Mouse (Mus musculus): Measurements from ENCODE around the gene Ccdc39.

Ccdc39 gene

GRCm38 (mm10) chr3:33843801-33844632, at the start of gene Ccdc39:
TSS of gene Ccdc39 (minus strand) at chr3:33844310.
- DNase-seq (ENCODE audit: low spot score) = peak; percentile 72

DNA sequence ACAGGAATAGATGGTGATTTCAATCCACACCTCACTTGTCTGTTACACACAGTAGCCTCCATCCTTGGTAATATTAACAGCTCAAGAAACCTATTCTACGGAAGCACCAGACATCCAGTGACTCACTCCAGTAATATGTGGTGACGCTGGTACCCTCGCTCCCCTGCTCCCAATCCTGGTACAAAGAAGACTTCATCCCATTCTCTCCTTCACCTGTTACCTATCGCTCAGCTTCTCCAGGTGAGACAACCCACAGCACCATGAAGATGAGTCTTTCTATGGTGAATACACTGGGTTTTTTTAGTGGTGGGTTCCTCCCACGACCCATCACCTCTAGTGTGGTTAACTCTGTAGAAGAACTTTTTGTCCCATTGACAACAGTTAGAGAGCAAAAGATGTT, 49.3 kb upstream of the Ccdc39 start:
- no peak for DNase-seq (ENCODE audit: low spot score)

GRCm38 (mm10) chr3:33887438-33887837, 43.3 kb upstream of the Ccdc39 start:
- DNase-seq (ENCODE audit: low spot score) = no peak

- DNase-seq (ENCODE audit: low spot score) = no peak
Observed at GRCm38 (mm10) chr3:33883105-33883504, 39.0 kb upstream of the Ccdc39 start.

- no peak for DNase-seq (ENCODE audit: low spot score)
Observed at GRCm38 (mm10) chr3:33882695-33883094, 38.6 kb upstream of the Ccdc39 start.

DNA sequence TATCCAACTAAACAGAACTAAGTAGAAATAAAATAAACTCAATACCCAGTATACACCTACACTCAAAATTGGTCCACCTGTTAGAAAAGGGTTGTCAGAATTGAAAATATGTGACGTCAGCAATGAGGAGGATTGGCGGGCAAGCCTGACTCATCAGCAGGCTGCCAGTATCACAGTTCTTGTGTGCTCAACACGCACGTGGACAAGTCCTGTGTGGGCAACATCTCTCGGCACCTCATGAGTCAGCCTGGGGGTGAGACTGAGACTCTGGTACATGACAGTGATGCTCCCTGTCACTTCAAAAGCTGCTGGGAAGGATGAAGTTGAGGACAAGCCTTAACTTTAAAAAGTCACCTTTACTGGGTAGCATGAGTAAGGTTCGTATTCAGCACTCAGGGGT, 34.6 kb upstream of the Ccdc39 start:
- no peak for DNase-seq (ENCODE audit: low spot score)

DNA sequence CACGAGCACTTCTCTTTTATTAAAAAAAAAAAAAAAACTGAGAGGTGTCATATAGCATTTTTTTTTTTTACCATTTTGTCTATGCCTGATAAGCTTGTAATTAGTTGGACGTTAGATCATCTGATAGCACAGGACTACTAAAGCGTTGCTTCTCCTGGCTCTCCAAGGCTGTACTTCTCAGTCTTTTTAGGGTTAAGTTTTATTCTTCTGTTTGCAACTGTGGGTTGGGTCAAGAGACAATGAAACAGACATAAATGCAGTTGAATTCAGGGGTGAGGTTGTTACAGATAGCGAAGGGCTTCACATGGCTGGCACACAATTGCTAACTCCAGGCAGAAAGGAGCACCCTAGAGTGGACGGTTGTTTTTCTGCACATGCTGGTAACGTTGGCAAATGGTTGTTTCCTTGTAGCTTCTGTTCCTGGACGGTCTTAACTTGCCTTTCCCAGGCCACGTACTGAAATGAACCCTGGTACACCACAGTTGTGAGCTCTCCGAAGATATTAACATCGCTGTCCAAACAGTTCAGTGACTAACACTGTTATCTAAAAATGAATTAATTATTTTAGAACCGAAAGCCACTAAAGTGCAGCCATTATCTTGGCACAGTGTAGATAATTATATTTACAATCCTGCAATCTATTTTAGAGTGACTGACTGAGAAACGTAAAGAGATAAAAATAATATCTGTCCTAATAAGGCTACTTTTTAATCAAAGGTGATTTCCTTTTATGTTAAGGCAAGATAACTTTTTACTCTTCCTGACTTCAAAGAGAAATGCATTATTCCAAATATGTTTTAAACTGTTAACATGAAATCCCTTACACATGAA, 30.6 kb upstream of the Ccdc39 start:
- no peak for DNase-seq (ENCODE audit: low spot score)

DNA sequence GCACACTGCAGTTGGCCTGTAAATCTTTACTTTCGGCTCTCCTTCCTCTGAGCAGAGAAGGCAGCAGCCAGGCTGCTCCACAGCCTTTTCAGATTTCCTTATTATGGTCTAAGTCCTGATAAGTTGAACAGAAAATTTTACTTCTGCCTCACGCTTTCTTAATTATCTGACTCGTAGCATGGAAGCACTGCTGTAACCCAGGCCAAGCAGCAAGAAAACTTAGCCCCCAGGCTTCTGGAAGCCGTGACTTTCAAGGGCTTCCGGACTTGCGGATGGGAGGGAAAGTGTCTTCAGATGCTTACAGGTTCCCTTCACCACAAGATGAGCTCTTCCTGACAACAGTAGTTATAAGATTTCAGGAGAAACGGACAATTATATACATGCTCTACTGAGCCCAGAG, 29.7 kb upstream of the Ccdc39 start:
- DNase-seq (ENCODE audit: low spot score) = no peak

- peak; percentile 26 for DNase-seq (ENCODE audit: low spot score)
Observed at GRCm38 (mm10) chr3:33873366-33873765, 29.3 kb upstream of the Ccdc39 start.

GRCm38 (mm10) chr3:33864000-33864540, 20.0 kb upstream of the Ccdc39 start:
- no peak for DNase-seq (ENCODE audit: low spot score)

- DNase-seq (ENCODE audit: low spot score) = no peak
Observed at GRCm38 (mm10) chr3:33858939-33859338, 14.8 kb upstream of the Ccdc39 start.

- peak; percentile 24 for DNase-seq (ENCODE audit: low spot score)
Observed at GRCm38 (mm10) chr3:33853062-33853461, 9.0 kb upstream of the Ccdc39 start.

DNA sequence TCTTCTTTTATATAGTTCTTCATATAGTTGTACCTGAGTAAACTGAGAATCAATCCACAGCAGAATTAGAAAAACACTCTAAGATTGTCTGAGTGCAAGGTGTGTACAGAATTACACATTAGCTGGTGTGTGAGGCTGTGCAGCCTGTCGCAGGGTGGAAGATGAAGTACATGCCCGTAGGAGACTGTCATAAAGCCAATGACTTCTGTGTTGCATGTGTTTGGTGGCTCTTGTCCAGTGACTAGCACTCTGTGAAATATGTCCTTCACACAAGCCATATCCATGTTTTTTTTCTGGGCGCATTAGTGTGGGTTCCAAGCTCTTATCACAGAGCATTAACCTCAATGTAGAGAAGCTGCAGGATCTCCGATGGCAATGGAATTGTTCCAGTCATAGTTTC, 6.7 kb upstream of the Ccdc39 start:
- no peak for DNase-seq (ENCODE audit: low spot score)

DNA sequence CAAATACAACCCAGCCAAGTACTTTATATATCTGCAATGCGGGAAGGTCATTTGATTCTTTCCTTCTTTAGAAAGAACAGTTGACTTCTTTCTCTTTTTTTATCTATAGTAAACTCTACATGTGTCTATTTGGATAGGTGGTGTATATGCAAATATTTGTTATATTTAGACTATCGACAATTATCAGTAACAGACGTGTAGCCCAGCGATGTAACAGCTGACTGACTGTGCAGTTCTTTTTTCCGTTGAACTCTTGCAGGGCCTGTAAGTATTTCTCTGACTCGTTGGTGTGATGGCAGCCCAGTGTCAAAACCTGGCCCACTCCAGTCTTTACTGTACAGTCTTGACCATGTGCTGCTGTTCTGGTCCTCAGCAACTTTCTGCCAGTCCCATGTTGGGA, 2.5 kb upstream of the Ccdc39 start:
- DNase-seq (ENCODE audit: low spot score) = no peak

GRCm38 (mm10) chr3:33838877-33839276, 5.2 kb downstream of the Ccdc39 start:
- DNase-seq (ENCODE audit: low spot score) = no peak

GRCm38 (mm10) chr3:33836576-33836975, 7.5 kb downstream of the Ccdc39 start:
- DNase-seq (ENCODE audit: low spot score) = no peak

DNA sequence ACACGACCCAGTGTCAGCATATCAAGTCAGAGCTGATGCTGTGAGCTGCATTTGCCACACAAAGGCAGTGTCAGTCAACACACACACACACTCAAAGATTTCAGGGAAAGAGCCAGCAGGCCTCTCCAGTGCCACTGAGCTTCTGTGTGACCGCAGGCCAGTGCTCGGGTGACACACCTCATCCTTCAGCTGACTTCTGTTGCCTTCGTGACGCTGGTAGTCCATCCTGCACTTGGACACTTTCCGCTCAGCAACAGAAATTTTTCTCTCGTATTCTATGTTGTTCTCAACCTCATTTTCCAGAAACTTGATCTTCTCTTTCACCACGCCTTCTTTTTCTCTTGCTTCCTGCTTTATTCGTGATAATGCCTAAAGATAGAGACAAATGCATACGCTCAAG, 11.8 kb downstream of the Ccdc39 start:
- DNase-seq (ENCODE audit: low spot score) = no peak

DNA sequence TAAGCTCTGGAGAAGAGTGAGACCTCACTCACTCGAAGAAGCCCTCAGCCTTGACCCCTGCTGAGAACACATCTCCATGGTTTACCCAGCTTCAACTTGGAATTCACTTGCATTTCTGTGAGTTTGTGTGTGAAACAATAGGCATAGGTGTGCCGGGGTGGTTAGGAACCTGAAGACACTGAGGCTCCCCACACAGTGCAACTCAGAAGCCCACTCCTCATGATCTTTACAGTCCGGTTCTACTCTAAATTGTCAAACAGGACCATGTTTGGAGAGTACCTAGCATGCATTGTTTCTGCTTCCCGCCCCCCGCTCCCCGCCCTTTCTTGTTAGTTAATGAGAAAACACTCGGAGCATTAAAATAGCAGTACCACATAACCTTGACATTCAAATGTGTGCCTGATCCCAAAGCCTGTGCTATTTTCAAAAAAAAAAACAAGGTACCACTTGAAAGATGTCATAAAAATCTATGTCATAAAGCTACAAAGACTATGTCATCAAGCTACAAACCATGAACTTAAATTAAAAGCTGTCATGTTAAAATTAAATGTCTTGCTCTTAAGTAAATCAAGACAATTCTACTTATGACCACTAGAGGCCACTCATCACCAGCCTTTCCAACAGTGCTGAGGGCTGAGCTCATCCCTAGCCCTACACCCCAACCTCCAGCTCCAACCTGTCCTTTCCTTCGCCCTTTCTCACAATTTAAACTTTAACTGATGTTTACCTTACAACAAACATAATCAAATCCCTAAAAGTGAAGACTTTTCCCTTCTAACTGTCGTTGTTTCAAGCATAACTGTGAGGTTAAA, 19.8 kb downstream of the Ccdc39 start:
- peak; percentile 10 for DNase-seq (ENCODE audit: low spot score)

- no peak for DNase-seq (ENCODE audit: low spot score)
Observed at GRCm38 (mm10) chr3:33807151-33807550, 37.0 kb downstream of the Ccdc39 start.

DNA sequence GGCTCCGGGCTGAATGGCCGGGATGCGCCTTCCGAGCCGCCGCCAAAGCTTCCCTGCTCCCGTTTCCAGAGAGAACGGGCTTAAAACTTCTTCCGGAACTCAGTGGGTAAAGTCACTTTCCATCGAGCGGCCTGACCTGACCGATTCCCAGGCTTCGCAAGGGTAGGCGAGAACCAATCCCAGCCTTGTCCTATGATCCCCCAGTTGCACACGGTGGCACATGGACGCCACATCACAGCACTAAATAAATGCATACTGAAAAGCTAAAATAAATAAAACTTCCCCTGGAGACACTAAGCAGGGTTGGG, 43.6 kb downstream of the Ccdc39 start:
- DNase-seq (ENCODE audit: low spot score) = no peak

GRCm38 (mm10) chr3:33799617-33800512, 44.2 kb downstream of the Ccdc39 start, which contains the start of gene Ttc14:
TSS of gene Ttc14 (plus strand) at chr3:33799832.
- peak; percentile 79 for DNase-seq (ENCODE audit: low spot score)
